Mouse (Mus musculus) inflammation-experienced regulatory T-cells, adult 6 months (primary cell): ENCODE measurements at regions not wholly inside any gene's neighbourhood (a gene's known extent, or its start where the extent isn't known, plus 50 kb on each side); places are given as distances from the start of the nearest gene placed in this dataset.

Experiments
- ATAC-seq: one replicate; pipeline ENCODE4 v1.8.0; 2017

GRCm38 (mm10) chr2:144123395-144124034 lies 90.7 kb downstream of the Banf2 start:
- no peak for ATAC-seq

- ATAC-seq = no peak
These were observed 94.5 kb downstream of the Banf2 start for GRCm38 (mm10) chr2:144127082-144128037.

- ATAC-seq = no peak
These were observed 95.2 kb downstream of the Banf2 start for GRCm38 (mm10) chr2:144128038-144128402.

- ATAC-seq = no peak
These were observed 95.7 kb downstream of the Banf2 start for GRCm38 (mm10) chr2:144128527-144128926.

- no peak for ATAC-seq
These were observed 101.1 kb downstream of the Banf2 start for GRCm38 (mm10) chr2:144133806-144134574.

- no peak for ATAC-seq
These were observed 101.7 kb downstream of the Banf2 start for GRCm38 (mm10) chr2:144134575-144134958.

GRCm38 (mm10) chr2:144135586-144135985 lies 102.7 kb downstream of the Banf2 start:
- ATAC-seq = no peak

- no peak for ATAC-seq
These were observed 110.9 kb downstream of the Banf2 start for GRCm38 (mm10) chr2:144143620-144144384.

- no peak for ATAC-seq
These were observed 111.8 kb downstream of the Banf2 start for GRCm38 (mm10) chr2:144144486-144145136.

- no peak for ATAC-seq
These were observed 113.8 kb upstream of the Mgme1 start for GRCm38 (mm10) chr2:144156456-144157211.

- ATAC-seq = no peak
These were observed 113.1 kb upstream of the Mgme1 start for GRCm38 (mm10) chr2:144157343-144157742.

GRCm38 (mm10) chr2:144158256-144158655 lies 112.2 kb upstream of the Mgme1 start:
- no peak for ATAC-seq

- no peak for ATAC-seq
These were observed 110.6 kb upstream of the Mgme1 start for GRCm38 (mm10) chr2:144159854-144160331.

GRCm38 (mm10) chr2:144160434-144160833 lies 110.0 kb upstream of the Mgme1 start:
- ATAC-seq = no peak

- ATAC-seq = no peak
These were observed 108.6 kb upstream of the Mgme1 start for GRCm38 (mm10) chr2:144161852-144162251.

- no peak for ATAC-seq
These were observed 106.4 kb upstream of the Mgme1 start for GRCm38 (mm10) chr2:144164102-144164501.

GRCm38 (mm10) chr2:144164986-144165821 lies 105.3 kb upstream of the Mgme1 start:
- ATAC-seq = peak; percentile 81

- ATAC-seq = no peak
These were observed 104.2 kb upstream of the Mgme1 start for GRCm38 (mm10) chr2:144166102-144166750.

- no peak for ATAC-seq
These were observed 100.8 kb upstream of the Mgme1 start for GRCm38 (mm10) chr2:144169576-144170178.
